Mouse (Mus musculus) frontal cortex, postnatal 10 days (tissue): ENCODE results near the gene Ppan.

Source experiments
- DNase-seq, 2 experiments: peaks; one replicate each; pipeline ENCODE4 v3.0.0; 2022; ENCODE audit warnings: low spot score in 2 of 2, mixed read lengths in 1 of 2

Ppan gene

DNA sequence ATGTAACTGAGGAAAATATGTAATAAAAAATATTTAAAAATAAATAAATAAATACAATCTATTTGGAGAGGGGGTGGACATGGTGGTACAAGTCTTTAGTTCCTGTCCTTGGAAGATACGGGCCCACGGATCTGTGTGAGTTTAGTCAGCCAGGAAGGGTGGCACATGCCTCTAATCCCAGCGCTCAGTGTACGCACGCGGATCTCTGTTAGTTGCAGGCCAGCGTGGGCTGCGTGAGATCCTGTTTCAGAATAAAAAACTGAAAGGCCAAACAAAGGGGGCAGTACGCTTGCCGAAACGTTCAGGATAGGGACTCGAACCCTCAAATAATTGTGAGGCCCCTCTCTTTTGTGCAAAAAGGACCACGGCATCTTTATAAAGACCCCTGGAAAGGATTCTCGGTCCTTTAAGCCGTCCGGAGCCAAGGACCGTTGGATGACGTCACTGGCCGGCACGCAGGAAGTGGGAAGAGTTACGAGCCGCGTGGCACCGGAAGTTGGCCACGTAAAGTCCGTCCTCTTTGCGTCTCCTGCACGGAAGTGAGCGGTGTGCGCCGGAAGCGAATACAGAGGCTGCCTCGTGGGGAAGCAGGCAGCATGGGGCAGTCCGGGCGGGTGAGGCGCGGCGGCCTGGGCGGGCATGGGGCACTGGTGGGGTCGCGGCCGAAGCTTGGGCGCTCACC, at the start of gene Ppan:
Gene Ppan (plus strand): TSS at position 472 of the 682 bp plus-strand sequence.
- peak; percentile 91 to 96 for DNase-seq

DNA sequence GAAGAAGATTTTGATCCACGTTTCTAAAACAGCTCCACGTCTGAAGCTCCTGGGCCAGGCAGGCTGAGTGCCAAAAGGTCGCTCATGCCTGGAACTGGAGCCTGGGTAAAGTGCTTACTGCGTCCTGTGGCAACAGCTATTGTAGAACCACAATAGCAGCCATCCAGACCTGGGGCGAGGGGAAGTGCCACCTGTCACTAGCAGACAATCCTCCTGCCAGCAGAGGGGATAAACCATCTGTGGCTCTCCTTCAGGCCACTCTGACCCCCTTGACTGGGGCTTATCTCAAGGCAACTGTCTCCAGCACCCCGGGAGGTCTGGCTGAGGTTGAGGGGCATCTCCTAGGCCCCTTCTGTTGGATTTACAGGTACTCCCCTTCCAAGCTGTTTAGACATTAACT, 49.0 kb upstream of the Ppan start:
- DNase-seq: no peak

DNA sequence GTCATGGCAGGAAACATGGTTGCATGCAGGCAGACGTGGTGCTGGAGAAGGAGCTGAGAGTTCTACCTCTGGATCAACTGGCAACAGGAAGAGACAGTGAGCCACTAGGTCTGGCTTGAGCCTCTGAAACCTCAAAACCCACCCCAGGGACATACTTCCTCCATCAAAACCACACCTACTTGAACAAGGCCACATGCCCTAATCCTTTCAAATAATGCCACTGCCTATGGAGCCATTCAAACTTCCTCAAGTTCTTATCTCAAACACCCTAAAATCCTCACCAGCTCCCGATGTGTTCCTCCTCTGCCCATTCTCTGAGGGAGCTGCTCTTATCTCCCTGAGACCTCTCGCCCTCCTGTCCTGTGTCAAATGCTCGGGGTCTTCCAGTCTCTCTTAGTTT, 45.8 kb upstream of the Ppan start:
- no peak for DNase-seq

DNA sequence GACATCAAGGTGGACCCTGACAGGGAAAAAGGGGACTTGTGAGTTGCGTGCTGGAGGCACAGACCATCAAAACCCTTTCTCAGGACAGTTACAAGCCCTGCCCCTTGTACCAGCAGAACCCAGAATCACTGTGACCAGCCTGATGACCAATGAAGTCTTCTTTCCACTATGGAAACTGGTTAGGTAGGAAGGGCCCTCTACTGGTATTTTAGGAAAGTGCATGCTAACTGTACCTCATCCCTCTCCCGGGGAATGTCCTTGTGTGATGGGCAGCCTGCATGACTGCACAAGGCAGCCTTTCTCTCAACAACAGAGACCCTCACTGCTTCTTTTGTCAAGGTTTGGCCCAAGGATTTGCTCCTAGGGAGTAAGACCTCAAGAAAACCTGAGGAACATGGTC, 45.3 kb upstream of the Ppan start:
- no peak for DNase-seq

DNA sequence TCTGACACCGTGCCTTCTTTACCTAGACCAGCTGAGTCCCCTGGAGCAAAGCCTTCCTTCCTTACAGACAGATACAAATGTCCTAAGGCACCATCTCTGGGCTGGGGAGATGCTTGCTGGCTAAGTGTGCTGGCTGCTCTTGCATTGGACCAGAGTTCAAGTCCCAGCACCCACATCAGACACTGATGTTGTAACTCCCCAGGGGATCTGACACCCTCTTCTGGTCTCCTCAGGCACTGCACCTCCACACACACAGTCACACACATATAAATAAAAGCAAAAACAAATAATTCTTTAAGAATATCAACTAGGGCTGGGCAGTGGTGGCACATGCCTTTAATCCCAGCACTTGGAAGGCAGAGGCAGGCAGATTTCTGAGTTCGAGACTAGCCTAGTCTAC, 37.8 kb upstream of the Ppan start:
- DNase-seq: no peak

DNA sequence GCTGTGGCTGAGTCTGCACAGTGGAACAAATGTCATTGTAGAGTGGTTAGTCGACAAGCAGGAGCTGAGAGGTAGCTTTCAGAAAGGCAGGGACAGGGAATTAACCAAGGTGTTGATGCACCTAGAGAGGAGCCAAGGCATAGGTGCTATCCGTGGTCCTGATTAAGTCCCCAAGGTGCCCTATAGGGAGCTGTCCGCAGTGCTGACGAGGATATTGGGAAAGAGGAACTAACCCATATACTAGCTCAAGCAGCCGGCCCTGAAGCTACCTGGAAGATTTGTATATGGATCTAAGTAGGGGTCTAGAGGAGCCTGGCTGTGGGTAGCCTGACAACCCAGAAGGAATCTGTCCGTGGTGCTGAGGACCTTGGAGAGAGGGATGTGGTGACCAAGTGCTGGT, 30.8 kb upstream of the Ppan start:
- DNase-seq: no peak

DNA sequence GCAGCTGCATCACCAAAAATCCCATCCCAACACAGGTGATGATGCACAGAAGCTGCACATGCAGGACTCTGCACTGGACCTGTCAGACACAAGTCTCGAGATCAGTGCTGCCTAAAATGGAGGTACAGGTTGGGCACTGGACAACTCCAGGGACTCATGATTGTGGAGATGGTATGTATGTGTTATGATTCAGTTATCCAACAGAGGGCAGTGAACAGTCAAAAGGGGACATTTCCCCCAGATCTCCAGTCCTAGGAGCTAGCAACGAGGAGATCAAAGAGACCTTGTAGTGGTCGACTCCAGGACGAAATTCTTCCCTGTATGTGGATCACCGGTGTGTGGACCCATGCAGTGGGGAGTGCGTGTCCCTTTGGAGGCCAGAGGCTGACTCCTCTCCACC, 28.0 kb upstream of the Ppan start:
- no peak for DNase-seq

DNA sequence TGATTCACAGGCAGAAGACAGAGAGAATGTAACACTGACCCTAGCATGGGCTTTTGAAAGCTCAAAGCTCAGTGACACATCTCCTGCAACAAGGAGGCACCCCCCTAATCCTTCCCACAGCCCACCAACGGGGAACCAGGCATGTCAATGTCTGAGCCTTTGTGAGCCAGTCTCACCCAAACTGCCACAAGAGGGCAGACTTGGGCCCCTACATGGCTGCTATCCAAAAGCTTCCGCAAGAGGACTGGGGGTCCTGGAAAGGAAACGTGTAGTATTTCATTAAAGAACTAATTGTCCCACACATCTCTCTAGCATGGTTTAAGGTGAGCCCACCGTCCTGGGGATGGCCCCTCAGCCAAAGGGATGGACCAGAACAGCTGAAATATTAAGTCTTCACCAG, 26.2 kb upstream of the Ppan start:
- DNase-seq: no peak

DNA sequence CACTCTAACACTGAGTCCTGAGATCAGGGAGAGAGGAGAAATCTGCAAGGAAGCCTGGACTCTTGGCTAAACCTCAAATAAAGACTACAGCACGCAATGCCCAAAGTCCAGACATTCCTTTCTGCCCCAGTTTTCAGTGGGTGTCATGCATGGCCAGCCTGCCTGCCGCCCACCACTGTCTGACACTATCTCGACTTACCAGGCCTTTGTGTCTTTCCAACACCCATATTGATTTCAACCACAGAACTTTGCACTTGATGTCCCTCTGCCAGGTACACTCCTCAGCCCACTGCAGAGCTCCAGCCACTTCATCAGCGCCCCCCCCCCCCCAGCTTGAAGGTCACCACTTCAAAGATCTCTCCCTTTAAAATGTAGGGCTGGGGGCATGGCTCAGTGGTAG, 25.8 kb upstream of the Ppan start:
- DNase-seq: no peak

DNA sequence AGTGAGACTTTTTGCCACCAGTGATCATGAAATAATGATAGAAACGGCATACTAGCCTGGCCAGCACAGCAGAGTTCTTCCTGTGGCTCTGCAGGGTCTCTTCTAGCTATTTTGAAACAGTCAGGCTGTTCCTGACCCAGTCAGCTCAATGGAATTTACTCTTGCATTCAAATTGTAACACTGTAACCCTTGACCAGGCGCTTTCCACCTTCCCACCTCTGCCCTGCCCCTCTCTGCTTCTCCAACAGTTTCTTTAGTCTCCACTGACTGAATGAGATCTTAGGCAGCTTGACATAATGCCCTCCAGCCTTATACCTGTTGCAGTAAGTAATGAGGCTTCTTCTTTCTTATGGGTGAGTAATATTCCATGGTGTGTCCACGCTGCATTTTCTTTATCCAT, 21.1 kb upstream of the Ppan start:
- no peak for DNase-seq

DNA sequence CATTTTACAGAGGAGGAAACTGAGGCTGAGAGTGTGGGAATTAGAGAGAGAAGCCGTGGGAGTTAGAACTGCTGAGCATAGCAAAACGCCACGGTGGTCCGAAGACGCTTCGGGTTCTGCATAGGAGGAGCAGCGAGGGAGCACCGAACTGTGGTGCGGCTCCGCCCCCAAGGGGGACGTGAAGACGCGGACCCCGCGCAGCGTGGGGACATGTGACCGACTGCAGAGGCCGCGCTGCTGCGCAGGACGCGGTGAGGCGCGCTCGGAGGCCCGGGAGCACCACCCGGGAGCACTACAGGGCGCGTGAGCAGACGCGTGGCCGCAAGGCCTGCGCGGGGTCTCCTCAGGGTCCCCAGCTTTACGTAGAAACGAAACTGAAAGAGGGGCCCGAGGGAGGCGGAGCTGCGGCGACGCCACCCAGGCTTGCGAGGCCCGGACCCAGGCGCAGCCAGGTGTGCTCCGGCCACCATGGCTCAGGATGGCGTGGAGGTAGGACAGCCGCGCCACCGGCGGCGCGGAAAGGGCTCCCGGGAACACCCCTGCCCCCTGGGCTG, 19.4 kb upstream of the Ppan start, which contains the start of gene A230050P20Rik:
Gene A230050P20Rik (plus strand): TSS at position 195 of the 554 bp plus-strand sequence.
- DNase-seq: peak; percentile 70 to 77

DNA sequence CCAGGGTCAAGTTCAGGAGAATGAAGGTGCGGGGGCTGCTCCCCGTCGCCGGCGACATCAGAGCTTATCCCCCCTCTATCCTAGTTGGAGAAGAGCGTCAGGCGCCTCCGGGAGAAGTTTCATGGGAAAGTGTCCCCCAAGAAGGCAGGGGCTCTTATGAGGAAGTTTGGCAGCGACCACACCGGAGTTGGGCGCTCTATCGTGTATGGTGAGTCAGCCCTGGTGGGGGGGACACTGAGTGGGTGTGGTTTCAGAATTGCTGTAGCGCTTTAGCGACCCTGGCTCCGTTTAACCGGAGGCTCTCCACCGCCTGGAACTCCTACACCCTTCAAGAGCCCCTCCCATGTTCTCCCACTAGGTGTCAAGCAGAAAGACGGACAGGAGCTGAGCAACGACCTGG, 18.7 kb upstream of the Ppan start:
- peak; percentile 29 for DNase-seq

DNA sequence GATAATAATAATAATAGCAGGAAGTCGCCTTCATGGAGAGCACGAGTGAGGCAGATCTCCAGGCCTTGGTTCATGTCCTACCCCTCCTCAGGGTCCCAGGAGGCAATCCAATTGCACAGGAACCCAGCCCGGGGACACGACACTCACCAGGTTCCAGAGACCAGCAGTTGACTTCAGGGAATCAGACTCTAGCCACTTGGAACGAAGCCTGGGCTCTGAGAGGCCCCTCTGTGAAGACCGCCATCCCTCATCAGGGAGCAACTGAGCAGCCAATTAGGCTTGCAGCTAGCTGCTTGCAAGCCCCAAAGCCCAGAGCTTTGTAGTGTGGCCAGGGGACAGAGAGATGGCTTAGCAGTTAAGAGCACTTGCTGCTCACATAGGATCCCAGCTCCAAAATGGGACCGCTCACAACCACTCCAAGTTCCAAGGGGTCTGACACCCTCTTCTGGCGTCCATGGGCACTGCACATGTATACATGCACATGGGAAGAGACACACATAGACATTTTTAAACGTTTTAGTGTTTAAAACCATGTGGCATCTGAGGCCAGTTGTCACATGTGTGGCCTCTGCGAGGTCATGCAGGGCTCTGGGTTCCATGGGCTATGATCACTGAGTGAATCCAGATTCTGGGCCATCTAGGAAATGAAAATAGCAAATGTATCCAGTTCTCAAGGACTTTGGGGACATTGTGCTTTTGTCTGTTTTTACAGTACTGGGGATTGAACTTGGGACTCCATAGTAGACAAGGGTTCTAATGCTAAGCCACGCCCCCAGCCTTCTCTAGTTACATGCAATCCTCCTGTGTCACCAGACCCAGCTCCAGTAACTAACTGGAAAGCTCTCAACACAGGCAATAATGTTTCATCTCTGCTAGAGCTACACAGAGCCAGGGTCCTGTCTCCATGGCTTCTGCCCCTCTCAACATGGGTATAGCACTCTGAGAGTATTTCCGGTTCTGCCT, 17.5 kb upstream of the Ppan start:
- no peak for DNase-seq

DNA sequence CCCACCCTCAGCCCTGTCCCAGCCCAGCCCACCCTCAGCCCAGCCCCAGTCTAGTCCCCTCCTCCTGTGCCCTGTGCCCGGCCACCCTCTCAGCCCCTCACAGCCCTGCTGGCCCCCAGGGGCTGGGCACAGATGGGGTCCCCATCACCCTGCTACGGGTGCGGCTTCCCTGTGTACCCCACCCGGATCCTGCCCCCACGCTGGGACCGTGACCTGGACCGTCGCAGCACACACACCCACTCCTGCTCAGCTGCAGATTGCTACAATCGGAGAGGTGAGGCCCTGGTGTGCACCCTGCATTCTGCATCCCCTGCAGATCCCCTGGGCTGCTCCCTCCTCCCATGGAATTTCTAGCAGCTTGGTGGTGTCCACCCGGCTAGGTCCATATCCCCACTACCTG, 15.0 kb upstream of the Ppan start:
- no peak for DNase-seq

DNA sequence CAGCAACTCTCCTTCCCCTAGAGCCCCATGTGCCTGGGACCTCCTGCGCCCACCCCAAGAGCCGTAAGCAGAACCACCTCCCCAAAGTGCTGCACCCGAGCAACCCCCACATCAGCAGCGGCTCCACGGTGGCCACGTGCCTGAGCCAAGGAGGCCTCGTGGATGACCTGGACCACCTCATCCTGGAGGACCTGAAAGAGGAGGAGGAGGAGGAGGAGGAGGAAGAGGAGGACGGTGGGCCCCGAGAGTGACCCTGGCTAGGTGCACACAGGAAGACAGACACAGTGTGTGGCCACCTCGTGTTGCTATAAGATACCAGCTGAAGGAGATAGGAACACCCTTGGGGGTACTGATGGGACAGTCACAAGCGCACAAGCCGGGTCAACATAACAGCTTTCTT, 14.5 kb upstream of the Ppan start:
- no peak for DNase-seq

DNA sequence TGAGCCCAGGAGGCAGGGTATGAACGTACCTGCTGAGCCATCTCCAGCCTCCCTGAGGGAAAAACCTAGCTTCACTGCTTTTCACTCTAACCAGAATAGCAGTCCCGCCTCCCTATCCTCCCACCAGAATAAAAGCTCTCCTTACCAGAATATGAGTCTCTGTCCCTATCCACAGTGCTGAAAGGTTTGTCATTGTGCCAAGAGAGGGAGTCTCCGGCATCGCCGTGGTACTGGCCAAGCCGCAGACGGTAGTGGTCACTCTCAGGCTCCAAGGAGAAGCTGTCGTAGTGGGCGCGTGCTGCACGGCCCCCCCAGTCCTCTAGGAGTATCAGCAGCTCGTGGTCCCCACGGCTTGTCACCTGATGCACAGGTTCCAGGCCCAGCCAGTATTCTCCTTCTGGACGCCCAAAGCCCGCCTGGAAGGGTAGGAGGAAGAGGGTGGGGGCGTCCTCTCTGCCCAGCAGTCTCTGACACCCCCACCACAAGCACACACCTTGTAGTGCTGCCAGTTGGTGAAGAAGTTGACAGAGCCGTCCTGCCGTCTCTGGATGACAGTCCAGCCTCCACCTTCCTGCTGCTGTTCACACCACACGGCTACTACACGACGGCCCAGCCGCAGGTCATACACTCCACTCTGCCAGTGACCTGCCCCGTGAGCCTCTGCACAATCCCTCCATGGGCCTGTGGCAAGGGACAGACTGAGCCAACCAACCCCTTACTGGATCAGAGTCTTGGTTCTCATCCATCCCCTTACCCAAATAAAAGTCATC, 12.8 kb upstream of the Ppan start:
- DNase-seq: no peak

DNA sequence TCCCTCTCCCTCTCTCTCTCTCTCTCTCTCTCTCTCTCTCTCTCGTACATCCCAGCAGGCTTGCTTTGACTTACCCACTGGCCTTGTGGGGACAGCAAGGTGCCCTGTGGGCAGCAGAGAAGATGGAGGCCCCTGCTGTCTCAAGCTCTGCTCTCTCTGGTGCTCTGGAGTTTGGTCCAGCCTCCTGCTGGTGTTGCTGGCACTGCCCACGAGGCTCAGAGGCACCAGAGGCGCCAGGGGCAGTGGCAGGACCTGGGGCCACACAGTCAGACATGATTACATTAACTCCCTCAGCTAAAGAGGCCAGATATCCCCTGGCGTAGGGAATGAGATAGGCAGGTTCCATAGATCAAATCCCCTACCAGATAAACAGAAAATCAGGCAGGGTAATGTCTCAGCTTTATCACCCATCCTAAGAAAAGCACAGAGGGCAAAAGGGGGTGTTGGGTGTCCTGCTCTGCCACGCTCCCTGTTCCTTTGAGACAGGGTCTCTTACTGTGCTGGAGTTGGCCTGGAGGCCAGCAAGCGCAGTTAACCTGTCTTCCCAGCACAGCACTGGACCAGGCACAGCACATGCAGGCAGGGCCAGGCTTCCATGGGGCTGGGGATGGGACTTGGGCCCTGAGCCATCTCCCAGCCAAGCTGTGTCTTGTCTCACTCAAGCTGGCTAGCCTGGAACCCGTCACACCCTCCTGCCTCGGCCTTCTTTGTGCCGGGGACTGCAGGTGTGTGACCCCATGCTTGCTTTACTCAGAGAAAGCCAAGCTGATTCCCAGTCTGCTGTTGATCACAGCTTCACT, 11.5 kb upstream of the Ppan start:
- no peak for DNase-seq

DNA sequence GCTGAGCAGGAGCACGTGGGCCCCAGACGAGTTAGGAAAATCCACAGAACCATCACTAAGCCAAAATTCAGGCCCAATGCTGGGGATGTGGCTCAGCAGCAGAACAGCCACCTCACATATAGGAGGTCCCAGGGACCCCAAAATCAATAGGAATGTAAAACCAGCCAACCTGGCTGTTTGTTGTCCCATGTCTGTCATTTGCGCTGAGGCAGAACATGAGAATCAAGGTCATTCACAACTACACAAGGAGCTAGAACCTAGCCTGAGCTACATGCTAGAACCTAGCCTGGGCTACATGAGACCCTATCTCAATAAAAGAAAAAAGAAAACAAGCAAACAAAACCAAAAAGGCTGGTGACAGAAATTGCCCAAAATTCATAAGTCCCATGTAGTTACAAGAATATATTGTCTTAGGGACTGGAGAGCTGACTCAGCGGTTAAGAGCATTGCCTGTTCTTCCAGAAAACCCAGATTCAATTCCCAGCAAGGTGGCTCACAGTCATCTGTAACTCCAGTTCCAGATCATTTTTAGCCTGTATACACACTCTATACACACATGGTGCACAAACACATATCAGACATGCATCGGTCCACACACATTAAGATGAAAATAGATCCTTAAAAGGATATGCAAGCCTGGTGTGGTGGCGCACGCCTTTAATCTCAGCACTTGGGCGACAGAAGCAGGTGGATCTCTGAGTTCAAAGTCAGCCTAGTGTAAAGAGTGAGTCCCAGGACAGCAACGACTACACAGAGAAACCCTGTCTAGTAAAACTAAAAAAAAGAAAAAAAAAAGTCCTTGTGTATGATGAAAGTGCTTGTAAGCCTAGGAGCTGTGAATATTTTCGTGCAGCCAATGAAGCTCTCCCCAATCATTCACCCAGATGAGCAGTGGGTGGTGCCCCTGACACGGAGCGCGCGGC, 10.6 kb upstream of the Ppan start:
- DNase-seq: no peak

DNA sequence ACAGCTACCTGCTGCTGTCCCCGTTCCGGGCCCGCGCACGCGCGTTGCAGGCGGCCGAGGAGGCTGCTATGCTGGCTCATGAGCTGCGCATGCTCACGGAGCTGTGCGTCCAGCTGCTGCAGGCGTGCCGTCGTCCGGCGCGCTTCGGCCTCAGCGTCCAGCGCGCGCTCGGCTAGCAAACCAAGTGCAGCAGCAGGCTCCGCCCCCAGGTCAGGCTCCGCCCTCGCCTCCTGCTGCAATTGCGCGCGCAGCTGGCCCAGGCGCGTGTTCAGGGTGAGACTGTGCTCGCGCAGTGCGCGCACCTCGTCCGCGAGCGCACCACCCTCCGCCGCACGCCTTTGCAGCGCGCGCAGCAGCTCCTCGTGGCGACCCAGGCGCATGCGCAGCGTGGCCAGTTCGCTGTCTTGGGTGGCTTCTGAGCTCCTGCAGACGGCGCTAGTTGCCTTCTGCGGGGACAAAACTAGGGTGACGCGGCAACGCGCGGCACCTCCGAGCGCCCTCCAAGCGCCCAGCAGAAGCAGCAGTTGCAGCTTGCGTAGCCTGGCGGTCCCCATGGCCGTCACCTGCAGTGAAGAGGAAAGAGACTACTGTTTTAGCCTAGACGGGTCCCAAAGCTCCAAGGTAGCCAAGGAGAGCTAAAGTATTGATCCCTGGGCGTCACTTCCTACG, 9.8 kb upstream of the Ppan start:
- peak; percentile 99 to 100 for DNase-seq

DNA sequence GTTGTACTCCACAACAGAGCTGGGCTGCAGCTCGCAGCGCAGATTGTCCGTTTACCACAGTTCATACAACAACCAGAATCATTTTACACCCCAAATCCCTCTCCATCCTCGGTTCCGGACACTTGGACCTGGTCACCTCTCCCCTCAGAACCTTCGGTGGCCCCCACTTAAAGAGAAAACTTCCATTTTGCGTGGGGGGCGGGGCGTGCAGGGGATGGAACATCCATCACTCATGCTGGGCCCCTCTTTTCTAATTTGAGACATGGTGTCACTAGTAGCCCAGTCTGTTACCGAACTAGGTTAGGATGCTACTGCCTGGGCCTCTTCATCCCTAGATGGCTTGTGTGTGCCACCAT, 9.3 kb upstream of the Ppan start:
- no peak for DNase-seq
